Comparison of ENCODE assay signal across 8 mouse cellular contexts in genomic region chr11:120086702-120087152, GRCm38 (mm10). TPM values are rescaled to one million over a fixed set of nuclear protein-coding genes. Genes with fewer than 3 reads are reported as not detected.
DNase-seq lines count a peak whose midpoint lies in the region; ATAC-seq and TF ChIP-seq lines count a peak whose summit lies in the region.

Cep131 (minus strand) TSS chr11:120086827.

- peak within 1 kb of the TSS; percentile 92 for H3K27ac ChIP-seq in hindbrain, embryonic 13.5 days

- POLR2A ChIA-PET in Patski (lab: Charles Lee) = no interaction called here

- no peaks in the 10 kb centered on the region for H3K9me3 ChIP-seq in hindbrain, embryonic 13.5 days

- DNase-seq in Patski (ENCODE audit: low read depth, low spot score) = peak; percentile 71
- peak; percentile 97 to 98 for DNase-seq in cerebellum, postnatal 14 days
- peak; percentile 95 to 96 for DNase-seq in frontal cortex, postnatal 14 days (ENCODE audit: low spot score in 2 of 2)
- peak; percentile 87 to 89 for DNase-seq in layer of hippocampus, postnatal 25 days (ENCODE audit: extremely low spot score in 1 of 2, low spot score in 1 of 2)
- DNase-seq in lung, postnatal 25 days (ENCODE audit: low spot score) = peak; percentile 99
- peak; percentile 99 for DNase-seq in retina, embryonic 14.5 days (ENCODE audit: low spot score)
- peak; percentile 99 for DNase-seq in thymus, postnatal 4 days

- peaks cover 41% of the 10 kb centered on the region for H3K36me3 ChIP-seq in hindbrain, embryonic 13.5 days

- peak within 1 kb of the TSS; percentile 98 for H3K9ac ChIP-seq in hindbrain, embryonic 13.5 days

- in situ Hi-C loops in Patski (cut with MboI; ENCODE audit: low pct_unique_long_range_greater_than_20kb) = no loop called here

- no peaks in the 10 kb centered on the region for H3K27me3 ChIP-seq in Patski
- H3K27me3 ChIP-seq in hindbrain, embryonic 13.5 days = no peaks in the 10 kb centered on the region; the same call in 1 of the 2 replicates

- H3K4me3 ChIP-seq in hindbrain, embryonic 13.5 days = peak within 1 kb of the TSS; percentile 97

- CTCF ChIA-PET in Patski (lab: Charles Lee) = interaction anchor here (1.1 to 1.4 kb wide), 2 partner anchors 9 to 79 kb away, joined by 3 to 4 read pairs; no protein-coding TSS in a partner anchor

- under 1% methylated on average over 38 of the region's 42 CpGs for WGBS in hindbrain, embryonic 13.5 days

- peak within 1 kb of the TSS; percentile 97 for H3K4me2 ChIP-seq in hindbrain, embryonic 13.5 days

- ATAC-seq in Patski = peak; percentile 97
- peak; percentile 99 for ATAC-seq in hindbrain, embryonic 13.5 days (ENCODE audit: low FRiP score)

- no peak for TF ChIP-seq CTCF in Patski (IDR thresholded peaks at IDR 0.05)

- peaks cover 15% of the 10 kb centered on the region for H3K4me1 ChIP-seq in hindbrain, embryonic 13.5 days (replicated peaks)

RNA-seq across cellular contexts. Expression of gene Cep131, which starts in this region (rescaled TPM):
- polyA plus RNA-seq in Patski (2021) = 36.8 TPM
- 23.2 and 26.7 TPM in 2 replicates for polyA plus RNA-seq in hindbrain, embryonic 13.5 days (2015; fragmentation: Nextera tagmentation; extraction: Ambion mirVana)
- total RNA-seq in layer of hippocampus, postnatal 25 days (2021) = 10 to 100 TPM; 31.7 to 37.2 TPM

Comparison
In these comparisons a context has a peak if more than half of its experiments do, and no peak if none do; other contexts are left out.
1. Peak in every context shown above with its lines: DNase-seq, ATAC-seq, H3K4me3 ChIP-seq and H3K27ac ChIP-seq.